Mouse (Mus musculus) embryonic facial prominence, embryonic 14.5 days (tissue): ENCODE results near the gene Nadk. TPM values are rescaled to one million over a fixed set of nuclear protein-coding genes. Genes with fewer than 3 reads are reported as not detected.

Source experiments
- ATAC-seq: fragments of 200-750 bp; cut with Nextera tagmentation; 2 replicates; pipeline ENCODE4 v1.8.0; 2017; ENCODE audit warnings: low read depth, moderate number of reproducible peaks, moderate TSS enrichment
- DNase-seq: peaks from one replicate; pipeline ENCODE4 v3.0.0-alpha.2; 2015; ENCODE audit warnings: low spot score
- H3K27ac ChIP-seq: fragments of 300-500 bp; sonication (generic); replicated peaks from 2 replicates; pipeline ENCODE4 v1.5.1; 2014; ENCODE audit warnings: low read depth, mild to moderate bottlenecking, low read length, moderate library complexity
- H3K27me3 ChIP-seq: fragments of 300-500 bp; sonication (generic); replicated peaks from 2 replicates; pipeline ENCODE4 v1.6.1; 2014; ENCODE audit warnings: low read length; ENCODE audit not compliant: control insufficient read depth, insufficient read depth
- H3K36me3 ChIP-seq: fragments of 300-500 bp; sonication (generic); 2 replicates; pipeline ENCODE4 v1.6.1; 2014; ENCODE audit warnings: low read length, mixed read lengths; ENCODE audit not compliant: control insufficient read depth, insufficient read depth
- H3K4me1 ChIP-seq: fragments of 300-500 bp; sonication (generic); 2 replicates; pipeline ENCODE4 v1.6.1; 2014; ENCODE audit warnings: antibody characterized with exemption, low read length; ENCODE audit not compliant: control insufficient read depth, insufficient read depth
- H3K4me2 ChIP-seq: fragments of 300-500 bp; sonication (generic); 2 replicates; pipeline ENCODE4 v1.6.1; 2014; ENCODE audit warnings: low read depth, mild to moderate bottlenecking, low read length, moderate library complexity, mixed read lengths
- H3K4me3 ChIP-seq: fragments of 300-500 bp; sonication (generic); 2 replicates; pipeline ENCODE4 v1.5.1; 2014; ENCODE audit warnings: low read depth, mild to moderate bottlenecking, low read length
- H3K9ac ChIP-seq: fragments of 300-500 bp; sonication (generic); 2 replicates; pipeline ENCODE4 v1.6.1; 2014; ENCODE audit warnings: low read depth, mild to moderate bottlenecking, low read length, moderate library complexity, mixed read lengths
- H3K9me3 ChIP-seq: fragments of 300-500 bp; sonication (generic); 2 replicates; pipeline ENCODE4 v1.6.1; 2016; ENCODE audit warnings: low read length; ENCODE audit not compliant: control insufficient read depth
- WGBS: fragments of 180-500 bp; shearing (Covaris S2); extraction: QIAGEN DNeasy Blood & Tissue Kit; methylation state at CpG from one replicate; pipeline ENCODE4 v1.1.7; 2014; 5-methylcytosine and 5-hydroxymethylcytosine counted together
- polyA plus RNA-seq: library from polyadenylated mRNA; unstranded; fragments of >200 nt; fragmentation: Nextera tagmentation; extraction: Ambion mirVana; gene quantifications from 2 replicates; pipeline ENCODE4 v1.2.1, GENCODE M21; 2014

The Nadk gene
- polyA plus RNA-seq, 1 experiment from 2014 or later = 89.2 TPM

GRCm38 (mm10) chr4:155603801-155604200 lies 41.6 kb downstream of the Nadk start:
- Histone ChIP-seq H3K4me1 (peaks cover 11% of the 10 kb centered on the region), H3K36me3 (peaks cover 26% of the 10 kb centered on the region; the same call in 1 of the 2 replicates), H3K4me2 (no peak overlapping the region), H3K4me3 (no peak overlapping the region), H3K27ac (no peak overlapping the region), H3K9ac (no peak overlapping the region), H3K27me3 (no peaks in the 10 kb centered on the region), H3K9me3 (no peaks in the 10 kb centered on the region)
- no peak for DNase-seq
- ATAC-seq = no peak
- WGBS = 97% methylated on average over 6 of the region's 6 CpGs

GRCm38 (mm10) chr4:155605132-155605531 lies 43.0 kb downstream of the Nadk start:
- Histone ChIP-seq H3K9me3 (no peaks in the 10 kb centered on the region), H3K36me3 (peaks cover 31% of the 10 kb centered on the region), H3K27me3 (no peaks in the 10 kb centered on the region), H3K27ac (no peak overlapping the region), H3K9ac (no peak overlapping the region), H3K4me2 (no peak overlapping the region), H3K4me1 (peaks cover 11% of the 10 kb centered on the region), H3K4me3 (no peak overlapping the region)
- DNase-seq = no peak
- WGBS = 93% methylated on average over 4 of the region's 4 CpGs
- no peak for ATAC-seq

GRCm38 (mm10) chr4:155606825-155607224 lies 44.6 kb downstream of the Nadk start:
- Histone ChIP-seq H3K9me3 (no peaks in the 10 kb centered on the region), H3K4me3 (no peak overlapping the region), H3K4me1 (peaks cover 7% of the 10 kb centered on the region), H3K4me2 (no peak overlapping the region), H3K27ac (no peak overlapping the region), H3K27me3 (no peaks in the 10 kb centered on the region), H3K36me3 (peaks cover 46% of the 10 kb centered on the region), H3K9ac (no peak overlapping the region)
- 66% methylated on average over 2 of the region's 2 CpGs for WGBS
- DNase-seq = no peak
- no peak for ATAC-seq

DNA sequence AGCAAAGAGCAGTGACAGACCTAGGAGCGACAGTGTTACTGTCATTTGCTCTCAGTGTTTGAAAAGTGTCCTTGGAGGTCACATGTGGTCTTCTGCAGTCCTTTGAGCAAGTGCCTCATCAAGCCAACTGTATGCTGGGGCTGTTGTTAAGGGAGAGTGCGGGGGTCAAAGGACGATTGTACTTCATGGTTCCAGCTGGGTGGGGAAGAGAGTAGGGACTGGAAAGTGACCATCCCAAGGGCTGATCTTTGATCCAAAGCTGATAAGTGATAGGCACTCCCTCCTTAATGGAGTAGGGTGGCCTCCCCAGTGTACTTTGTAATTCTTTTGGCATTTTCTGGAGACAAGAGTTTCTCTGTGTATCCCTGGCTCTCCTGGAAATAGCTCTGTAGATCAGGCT lies 49.7 kb downstream of the Nadk start:
- no peak overlapping the region for H3K9ac ChIP-seq
- no peaks in the 10 kb centered on the region for H3K4me1 ChIP-seq
- no peaks in the 10 kb centered on the region for H3K9me3 ChIP-seq
- ATAC-seq (no peak), DNase-seq (no peak)
- no peak overlapping the region for H3K27ac ChIP-seq
- H3K4me3 ChIP-seq = no peak overlapping the region
- H3K36me3 ChIP-seq = peaks cover 67% of the 10 kb centered on the region
- H3K27me3 ChIP-seq = no peaks in the 10 kb centered on the region
- no peak overlapping the region for H3K4me2 ChIP-seq
- WGBS = 90% methylated on average over 3 of the region's 3 CpGs

DNA sequence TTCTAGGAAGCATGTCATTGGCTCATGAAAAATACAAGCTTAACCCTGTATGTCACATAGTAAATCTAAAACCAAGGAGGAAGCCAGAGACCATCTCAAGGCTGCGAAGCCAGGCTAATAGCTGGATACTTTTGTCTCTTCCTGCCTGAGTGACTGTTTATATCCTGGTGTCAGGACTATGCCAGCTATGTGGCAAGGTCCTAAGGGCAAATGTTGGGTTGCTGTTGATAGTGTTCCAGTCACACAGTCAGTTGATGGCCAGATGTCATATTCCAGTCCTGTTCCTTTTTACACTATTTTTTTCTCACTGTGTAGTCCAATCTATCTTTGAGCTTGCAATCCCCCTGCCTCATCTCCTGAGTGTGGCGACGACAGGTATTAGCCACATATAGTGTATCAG lies 51.1 kb downstream of the Nadk start:
- no peak overlapping the region for H3K27ac ChIP-seq
- H3K4me3 ChIP-seq = no peak overlapping the region
- no peak overlapping the region for H3K4me2 ChIP-seq
- ATAC-seq (no peak), DNase-seq (no peak)
- H3K27me3 ChIP-seq = no peaks in the 10 kb centered on the region
- H3K4me1 ChIP-seq = no peaks in the 10 kb centered on the region
- peaks cover 81% of the 10 kb centered on the region for H3K36me3 ChIP-seq
- no peak overlapping the region for H3K9ac ChIP-seq
- H3K9me3 ChIP-seq = no peaks in the 10 kb centered on the region
- 96% methylated on average over 3 of the region's 3 CpGs for WGBS

- no peaks in the 10 kb centered on the region for H3K9me3 ChIP-seq
- no peak overlapping the region for H3K27ac ChIP-seq
- no peak overlapping the region for H3K4me3 ChIP-seq
- H3K27me3 ChIP-seq = no peaks in the 10 kb centered on the region
- no peak overlapping the region for H3K4me2 ChIP-seq
- WGBS = 94% methylated on average over 5 of the region's 5 CpGs
- peaks cover 84% of the 10 kb centered on the region for H3K36me3 ChIP-seq
- H3K9ac ChIP-seq = no peak overlapping the region
- DNase-seq (no peak), ATAC-seq (no peak)
- peaks cover under 1% of the 10 kb centered on the region; the same call in 1 of the 2 replicates for H3K4me1 ChIP-seq
Observed at GRCm38 (mm10) chr4:155618321-155618720, 56.1 kb downstream of the Nadk start.

- ATAC-seq (peak; percentile 100), DNase-seq (peak; percentile 100)
- Histone ChIP-seq H3K9ac (peak within 1 kb of the TSS; percentile 82), H3K36me3 (peaks cover 53% of the 10 kb centered on the region), H3K27me3 (no peaks in the 10 kb centered on the region), H3K9me3 (no peaks in the 10 kb centered on the region), H3K4me3 (peak within 1 kb of the TSS; percentile 90), H3K4me1 (peaks cover 5% of the 10 kb centered on the region; the same call in 1 of the 2 replicates), H3K27ac (peak within 1 kb of the TSS; percentile 91), H3K4me2 (peak within 1 kb of the TSS; percentile 66)
- under 1% methylated on average over 50 of the region's 84 CpGs for WGBS
Observed at GRCm38 (mm10) chr4:155624338-155625291, 62.4 kb downstream of the Nadk start, which contains the start of gene Cdk11b. Gene Cdk11b, plus strand, starts transcription at chr4:155624854.

DNA sequence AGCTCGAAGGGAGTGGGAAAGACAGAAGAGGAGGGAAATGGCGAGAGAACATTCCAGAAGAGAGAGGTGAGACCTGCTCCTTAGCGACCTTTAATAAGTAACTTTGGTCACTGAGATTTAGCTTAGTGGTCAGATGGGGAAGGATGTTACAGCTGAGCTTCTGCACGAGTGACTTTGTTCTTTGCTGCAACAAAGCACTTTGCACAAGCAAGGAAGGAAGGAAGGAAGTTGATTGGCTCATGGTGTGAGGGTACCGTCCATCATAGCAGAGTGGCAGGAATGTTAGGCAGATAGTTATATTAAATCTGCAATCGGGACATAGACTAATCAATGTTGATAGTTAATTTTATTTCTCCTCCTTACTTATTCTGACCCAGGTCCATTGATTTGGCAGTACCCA lies 68.1 kb downstream of the Nadk start:
- Histone ChIP-seq H3K4me3 (no peak overlapping the region), H3K36me3 (peaks cover 85% of the 10 kb centered on the region), H3K27me3 (no peaks in the 10 kb centered on the region), H3K27ac (no peak overlapping the region), H3K9ac (no peak overlapping the region), H3K4me2 (no peak overlapping the region), H3K4me1 (no peaks in the 10 kb centered on the region), H3K9me3 (no peaks in the 10 kb centered on the region)
- 88% methylated on average over 6 of the region's 6 CpGs for WGBS
- DNase-seq = no peak
- ATAC-seq = no peak
